Mouse (Mus musculus) megakaryocyte progenitor cell, adult 5-6 weeks (primary cell): ENCODE measurements around the gene Lamb3. TPM values are rescaled to one million over a fixed set of nuclear protein-coding genes. Genes with fewer than 3 reads are reported as not detected.
"Not testable (repeated sequence)": the region's sequence is repeated elsewhere in the genome, so short reads cannot be mapped to it uniquely, and the experiment has no call there.

ENCODE experiments used
- ATAC-seq: replicated peaks from 2 replicates; pipeline ENCODE4 v1.8.0; 2016; ENCODE audit warnings: mild to moderate bottlenecking, moderate TSS enrichment, inconsistent platforms; ENCODE audit not compliant: poor library complexity
- total RNA-seq, 2 experiments: library from RNA; stranded (forward) in 1 of 2; stranded (reverse) in 1 of 2; fragments of 157-497, 149-512 nt in 1 of 2; fragments of 200-1000 nt in 1 of 2; gene quantifications; 2 replicates each; pipeline versions ENCODE4 v1.2.3 to v1.2.4; 2015 to 2017

Lamb3 gene
- total RNA-seq, 2 experiments from 2014 or later, result 1.9 to 8.8 TPM

DNA sequence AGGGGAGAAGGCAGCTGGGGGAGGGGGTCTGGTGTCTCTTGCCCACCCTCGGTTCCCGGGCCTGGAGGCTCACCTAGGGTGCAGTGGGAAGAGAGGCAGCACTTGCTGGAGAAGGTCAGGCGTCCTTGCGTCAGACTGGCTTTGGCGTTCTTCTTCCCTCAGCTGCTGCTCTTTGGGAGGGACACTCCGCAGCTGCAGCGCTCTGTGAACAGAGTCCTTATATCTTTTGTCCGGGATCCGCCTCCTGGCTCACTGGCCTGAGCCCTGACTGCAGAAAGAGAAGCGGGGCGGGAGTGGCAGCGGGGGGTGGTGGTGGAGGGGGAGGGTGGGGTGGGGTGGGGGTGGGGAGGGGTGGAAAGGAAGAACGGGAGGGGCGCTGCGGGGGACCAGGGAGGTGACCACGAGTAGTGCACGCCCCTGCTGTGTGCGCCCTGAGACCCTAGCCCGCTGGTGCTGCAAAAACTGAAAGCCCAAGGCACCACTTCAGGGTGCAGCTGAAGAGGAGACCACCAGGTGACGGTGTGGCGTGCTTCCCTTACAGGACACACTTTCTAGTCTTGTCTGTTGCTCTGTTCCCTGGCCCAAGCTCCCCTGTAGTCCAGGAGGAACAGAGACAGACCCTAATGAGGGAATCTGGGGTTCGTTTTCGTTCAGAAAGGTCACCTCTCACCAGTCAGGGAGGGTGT lies 65.6 kb downstream of the Lamb3 start, which contains the start of gene G0s2:
Gene G0s2, minus strand, starts transcription at position 302 of the 686 bp plus-strand sequence.
- peak; percentile 65 for ATAC-seq

- ATAC-seq, result peak; percentile 48
Measured at GRCm38 (mm10) chr1:193274407-193275071, 67.0 kb downstream of the Lamb3 start.

- no peak for ATAC-seq
Measured at GRCm38 (mm10) chr1:193278414-193279045, 71.0 kb downstream of the Lamb3 start.

DNA sequence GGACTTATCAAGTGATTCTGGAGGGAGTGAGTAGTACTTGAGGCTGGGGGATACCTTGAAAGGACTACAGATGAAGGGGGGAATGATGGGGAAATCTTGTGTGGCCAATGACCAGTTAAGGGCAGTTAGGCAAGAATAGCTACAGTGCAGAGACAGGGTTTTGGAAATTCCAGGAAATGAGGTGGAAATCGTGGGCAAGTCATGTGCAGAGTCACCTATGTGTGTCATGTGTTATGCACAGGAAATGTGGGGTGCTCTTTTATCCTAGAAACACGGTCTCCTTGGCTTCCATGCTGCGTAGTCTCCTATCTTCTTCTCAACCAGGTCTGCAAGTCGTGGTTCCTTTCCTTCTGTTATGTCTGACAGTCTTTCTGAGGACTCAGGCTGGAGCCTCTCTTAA lies 72.0 kb downstream of the Lamb3 start:
- peak; percentile 35 for ATAC-seq

- peak; percentile 58; the same call in 1 of the 2 replicates for ATAC-seq
Measured at GRCm38 (mm10) chr1:193281344-193281743, 73.8 kb downstream of the Lamb3 start.

- no peak for ATAC-seq
Measured at GRCm38 (mm10) chr1:193284228-193284779, 76.8 kb downstream of the Lamb3 start.

DNA sequence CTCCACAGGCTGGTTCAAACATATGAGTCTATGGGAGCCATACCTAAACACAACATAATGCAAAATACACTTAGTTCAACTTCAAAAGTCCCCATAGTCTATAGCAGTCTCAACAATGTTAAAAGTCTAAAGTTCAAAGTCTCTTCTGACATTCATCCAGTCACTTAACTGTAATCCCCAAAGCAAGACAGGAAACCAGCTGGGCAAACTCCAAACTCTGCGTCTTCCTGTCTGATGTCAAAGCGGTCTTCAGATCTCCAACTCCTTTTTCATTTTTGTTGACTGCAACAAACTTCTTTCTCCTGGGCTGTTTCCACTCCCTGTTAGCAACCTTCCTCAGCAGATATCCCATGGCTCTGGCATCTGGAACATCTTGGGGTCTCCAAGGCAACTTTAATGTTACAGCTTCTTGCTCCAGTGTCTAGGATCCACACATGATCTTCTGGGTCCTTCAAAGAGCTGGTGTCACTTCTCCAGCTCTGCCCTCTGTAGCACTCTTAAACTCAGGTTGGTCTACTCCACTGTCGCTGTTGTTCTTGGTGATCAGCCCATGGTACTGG lies 78.3 kb downstream of the Lamb3 start:
- not testable (repeated sequence) for ATAC-seq

DNA sequence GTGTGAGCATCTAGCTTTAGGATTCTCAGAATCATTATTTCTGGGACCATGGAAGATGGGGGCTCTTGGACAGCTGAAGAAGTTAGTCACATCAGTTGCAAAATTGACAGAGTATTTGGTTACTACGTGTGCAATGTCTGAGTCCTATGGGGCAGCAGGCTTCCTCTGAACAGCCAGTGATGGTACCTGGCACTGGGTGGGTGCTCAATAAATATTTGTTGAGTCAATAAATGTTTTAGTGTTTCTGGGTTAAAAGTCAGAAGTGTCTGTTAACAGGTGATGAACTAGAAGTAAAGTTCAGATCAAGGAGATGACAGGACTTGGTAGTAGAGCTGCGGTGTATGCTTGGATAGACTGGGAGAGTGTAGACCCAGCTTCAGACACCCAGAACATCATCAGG lies 80.1 kb downstream of the Lamb3 start:
- ATAC-seq, result no peak

DNA sequence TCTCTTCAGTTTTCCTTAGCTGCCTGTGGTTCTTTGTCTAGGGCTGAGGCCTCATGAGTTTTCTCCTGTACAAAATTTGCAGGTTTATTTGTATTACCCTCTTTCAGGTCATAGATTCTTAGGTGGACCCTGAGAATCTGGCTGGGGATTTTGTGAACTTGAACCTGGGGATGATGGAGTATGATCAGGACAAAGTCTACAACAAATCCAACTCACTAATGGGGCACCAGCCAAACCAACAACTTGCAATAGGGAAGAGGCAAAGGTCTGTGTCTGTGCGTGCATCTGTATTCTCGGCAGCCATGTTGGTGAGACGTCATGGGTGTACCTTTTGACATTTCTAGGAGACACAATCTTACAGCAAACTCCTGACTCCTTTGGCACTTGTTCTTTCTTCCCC lies 81.6 kb downstream of the Lamb3 start:
- ATAC-seq, result no peak

DNA sequence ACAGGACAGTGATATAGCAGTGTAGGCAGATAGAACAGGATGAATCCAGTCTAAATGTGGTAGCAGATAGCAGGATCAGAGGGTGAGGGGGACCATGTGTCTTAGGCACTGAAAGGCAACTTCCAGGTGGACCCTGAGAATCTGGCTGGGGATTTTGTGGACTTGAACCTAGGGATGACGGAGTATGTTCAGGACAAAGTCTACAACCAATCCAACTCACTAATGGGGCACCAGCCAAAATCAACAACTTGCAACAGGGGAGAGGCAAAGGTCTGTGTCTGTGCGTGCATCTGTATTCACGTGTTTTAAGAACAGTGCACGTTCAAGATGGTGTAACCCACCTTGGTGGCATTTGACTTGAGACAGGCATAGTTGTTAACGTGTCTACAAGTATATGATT lies 82.4 kb downstream of the Lamb3 start:
- ATAC-seq, result no peak

DNA sequence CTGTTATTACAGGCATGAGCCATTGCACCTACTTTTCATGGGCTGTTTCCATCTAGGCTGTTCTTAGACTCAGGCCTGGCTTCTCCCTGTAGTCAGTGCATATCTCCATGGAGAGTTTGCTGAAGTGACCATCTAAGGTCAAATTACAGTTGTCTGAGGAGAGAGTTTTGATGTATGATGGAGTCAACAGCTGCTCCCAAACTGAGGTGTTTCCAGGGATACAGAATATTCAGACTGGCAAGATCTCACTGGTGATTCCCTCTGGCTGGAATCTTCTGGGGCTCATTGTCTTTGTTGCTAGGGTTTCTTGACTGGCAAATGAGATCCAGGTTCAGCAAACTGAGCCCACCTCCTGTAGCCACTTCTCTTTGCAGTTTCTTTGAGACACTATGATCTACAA lies 83.2 kb downstream of the Lamb3 start:
- ATAC-seq, result no peak

- ATAC-seq, result peak; percentile 82
Measured at GRCm38 (mm10) chr1:193293039-193293438, 85.5 kb downstream of the Lamb3 start.

DNA sequence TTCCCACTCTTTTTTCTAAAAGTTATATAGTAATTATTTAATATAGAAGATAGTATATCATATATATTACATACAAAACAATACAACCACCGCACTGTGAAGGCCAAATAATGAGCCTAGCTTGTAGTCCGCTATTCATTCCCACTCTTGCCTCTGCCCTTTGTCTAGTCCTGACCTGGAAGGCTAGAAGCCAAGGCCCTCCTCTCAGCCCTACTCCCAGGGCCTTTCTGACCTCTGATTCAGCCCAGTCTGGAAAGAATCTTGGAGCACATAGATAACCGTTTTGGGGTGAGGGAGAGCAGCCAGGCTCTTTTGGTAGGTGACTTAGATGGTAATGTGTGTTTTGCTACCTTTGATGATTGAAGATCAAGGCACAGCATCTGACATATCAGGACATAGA lies 86.4 kb downstream of the Lamb3 start:
- ATAC-seq, result no peak

DNA sequence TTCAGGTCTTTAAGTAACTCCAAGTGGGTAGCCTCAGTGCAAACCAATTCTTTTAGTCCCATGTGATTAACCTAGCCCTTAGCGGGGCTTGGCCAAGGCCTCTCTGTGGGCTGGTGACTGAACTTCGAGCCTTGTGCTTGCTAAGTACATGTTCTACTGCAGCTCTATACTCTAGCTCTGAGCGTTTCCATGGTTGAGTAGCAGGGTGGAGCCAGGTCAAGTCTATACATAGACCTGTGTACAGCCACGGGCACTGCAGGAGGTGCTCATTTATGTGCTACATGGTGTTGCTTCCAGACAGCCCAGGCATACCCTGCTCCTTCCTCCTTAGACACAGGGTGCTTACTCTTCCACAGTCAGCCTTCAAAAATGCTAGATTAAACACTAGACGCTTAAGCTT lies 88.4 kb downstream of the Lamb3 start:
- ATAC-seq, result no peak

DNA sequence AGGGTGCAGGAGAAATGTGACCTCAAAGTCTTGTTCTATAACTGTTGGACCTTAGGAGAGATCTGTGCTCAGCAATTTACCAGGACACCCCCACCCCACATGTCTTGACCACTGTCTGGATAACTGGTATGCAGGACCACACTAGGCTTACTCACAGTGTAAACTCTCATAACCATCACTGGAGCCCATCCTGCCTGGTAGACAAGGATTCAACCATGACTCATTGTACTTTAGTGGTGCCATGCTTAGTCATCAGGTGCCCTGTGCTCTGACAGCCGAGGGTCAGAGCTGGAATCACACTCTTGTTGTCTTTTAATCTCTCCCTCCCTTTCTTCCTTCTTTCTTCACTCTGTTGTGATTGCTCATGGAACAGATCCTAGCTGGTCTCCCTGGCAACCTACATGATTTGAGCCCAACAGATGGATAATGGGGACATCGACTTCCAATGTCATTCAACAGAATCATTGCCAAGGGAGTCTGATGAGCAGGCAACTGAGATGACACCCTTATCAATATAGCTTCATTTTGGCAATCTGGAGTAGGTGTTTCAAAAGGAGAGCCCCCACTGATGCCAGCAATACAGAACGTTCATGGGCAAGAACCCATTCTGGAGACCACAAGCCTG lies 90.8 kb downstream of the Lamb3 start:
- ATAC-seq, result no peak

- no peak for ATAC-seq
Measured at GRCm38 (mm10) chr1:193299995-193300394, 92.5 kb downstream of the Lamb3 start.

- no peak for ATAC-seq
Measured at GRCm38 (mm10) chr1:193301216-193302092, 94.0 kb downstream of the Lamb3 start.

DNA sequence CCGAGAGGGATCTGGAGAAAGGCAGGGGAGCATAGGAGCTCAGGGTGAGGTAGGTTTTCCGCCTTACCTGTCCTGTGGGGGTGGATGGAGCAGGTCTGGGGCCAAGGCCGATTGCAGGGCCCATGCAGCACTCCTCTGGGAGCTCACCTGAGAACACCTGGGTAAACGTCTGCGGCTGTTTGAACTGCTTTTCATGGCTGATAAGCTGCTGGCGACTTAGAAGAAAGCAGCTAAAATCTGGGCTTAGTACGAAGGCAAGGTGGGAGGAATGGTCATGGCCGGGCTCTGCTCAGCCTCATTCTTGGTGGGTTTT lies 94.5 kb downstream of the Lamb3 start:
- ATAC-seq, result no peak

GRCm38 (mm10) chr1:193303096-193303495 lies 95.6 kb downstream of the Lamb3 start:
- ATAC-seq, result peak; percentile 52

GRCm38 (mm10) chr1:193305386-193305785 lies 97.9 kb downstream of the Lamb3 start:
- ATAC-seq, result no peak
